Mouse (Mus musculus) heart, postnatal 36 days (tissue): ENCODE measurements around the gene Cfap97d1. TPM values are rescaled to one million over a fixed set of nuclear protein-coding genes. Genes with fewer than 3 reads are reported as not detected.
A peak's percentile ranks its signal among the peaks of the same experiment; 100 is the strongest.

ENCODE experiments used
- DNase-seq, 2 experiments: peaks; one replicate each; pipeline ENCODE4 v3.0.0; 2021 to 2022
- intact Hi-C: fragments of 180-260 bp; cut with DNase I; formaldehyde crosslinking; loops from one replicate; pipeline ENCODE4 v1.15.1; 2025
- total RNA-seq, 2 experiments: library from RNA; stranded (reverse); gene quantifications; 2 replicates each; pipeline ENCODE4 v1.2.3; 2021

Gene Cfap97d1
- not detected for total RNA-seq

- DNase-seq = peak; percentile 96
- intact Hi-C loops = loop anchor here (2.0 to 5.0 kb wide), 2 partner anchors 68 to 233 kb away; no protein-coding TSS in a partner anchor
Observed at GRCm38 (mm10) chr11:101984054-101985025, at the start of gene Cfap97d1. Gene Cfap97d1, plus strand, starts transcription at chr11:101984279.

GRCm38 (mm10) chr11:101935743-101936142, 48.3 kb upstream of the Cfap97d1 start:
- DNase-seq = no peak
- intact Hi-C loops = no loop called here

DNA sequence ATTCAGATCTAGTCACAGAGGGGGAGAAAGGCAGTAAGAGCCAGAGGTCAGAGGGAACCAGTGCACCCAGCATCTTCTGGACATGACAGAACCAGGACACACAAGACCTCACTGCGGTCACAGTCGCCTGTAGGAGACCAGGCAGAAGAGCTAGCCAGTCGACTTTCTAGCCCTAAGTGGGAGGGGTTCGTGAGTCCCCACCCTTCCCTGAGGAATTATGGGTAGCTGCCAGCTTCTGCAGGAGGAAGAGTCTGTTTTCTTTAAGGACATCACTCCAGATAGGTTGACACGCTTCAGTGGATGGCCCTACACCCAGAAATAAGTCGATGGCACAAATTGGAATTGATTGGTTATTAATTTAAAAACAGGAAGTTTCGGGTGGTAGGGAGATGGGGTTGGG, 47.7 kb upstream of the Cfap97d1 start:
- intact Hi-C loops = no loop called here
- DNase-seq = no peak

DNA sequence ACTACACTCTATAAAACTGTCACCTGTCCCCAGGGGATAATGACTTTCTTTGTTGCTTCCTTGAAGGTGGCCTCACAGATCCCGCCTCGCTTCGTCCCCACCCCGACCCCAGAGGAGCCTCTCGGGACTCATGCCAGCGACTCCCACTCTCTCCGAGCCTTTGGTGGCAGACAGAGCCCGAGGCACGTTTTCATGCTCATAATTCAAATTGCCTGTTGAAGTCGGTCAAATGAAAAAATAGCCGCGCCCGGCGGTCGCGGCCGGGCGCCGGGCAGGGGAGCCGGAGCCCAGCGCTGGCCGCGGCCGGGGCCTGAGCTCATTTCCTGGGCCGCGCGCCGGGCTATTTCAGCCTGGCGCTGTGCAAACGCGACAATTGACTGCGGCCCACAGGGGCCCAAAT, 47.0 kb upstream of the Cfap97d1 start:
- DNase-seq = peak; percentile 38 to 40
- intact Hi-C loops = no loop called here

DNA sequence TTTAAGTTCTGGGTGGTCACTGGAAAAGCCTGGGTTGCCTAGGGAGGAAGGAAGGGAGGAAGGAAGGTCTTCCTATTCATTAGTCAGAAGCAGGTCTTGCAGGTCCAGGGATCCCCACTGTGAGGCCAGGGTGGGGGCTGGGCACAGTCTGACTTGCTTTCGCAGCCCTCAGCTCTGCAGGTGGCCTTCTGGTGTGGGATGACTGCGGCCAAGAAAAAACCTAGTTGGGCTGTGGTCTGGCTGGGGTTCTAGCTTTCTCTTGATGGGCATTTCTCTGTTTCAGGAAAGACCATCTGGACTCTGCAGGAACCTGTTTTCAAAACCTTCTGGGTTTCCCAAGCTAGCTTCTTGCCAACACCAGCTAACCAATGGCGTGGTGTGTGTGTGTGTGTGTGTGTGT, 41.0 kb upstream of the Cfap97d1 start:
- no peak for DNase-seq
- intact Hi-C loops = no loop called here

DNA sequence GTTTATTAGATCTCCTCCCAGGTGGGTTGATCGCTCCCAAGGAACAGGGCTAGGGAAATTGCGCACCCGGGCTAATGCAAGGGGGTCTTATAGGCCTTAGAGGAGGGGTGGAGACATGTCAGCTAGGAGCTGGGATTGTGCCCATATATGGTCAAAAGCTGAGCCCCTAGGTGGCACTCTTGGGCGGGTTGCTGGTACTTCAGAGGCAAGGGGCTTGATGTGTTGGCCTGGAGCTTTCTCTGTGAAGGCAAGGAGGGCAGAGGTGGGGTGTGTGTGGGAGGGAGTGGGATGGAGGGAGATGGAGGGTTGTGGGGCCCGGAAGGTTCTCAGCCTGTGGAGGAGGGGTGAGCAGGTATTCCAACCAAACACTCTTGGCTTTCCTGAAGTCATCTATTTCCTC, 37.6 kb upstream of the Cfap97d1 start:
- intact Hi-C loops = no loop called here

DNA sequence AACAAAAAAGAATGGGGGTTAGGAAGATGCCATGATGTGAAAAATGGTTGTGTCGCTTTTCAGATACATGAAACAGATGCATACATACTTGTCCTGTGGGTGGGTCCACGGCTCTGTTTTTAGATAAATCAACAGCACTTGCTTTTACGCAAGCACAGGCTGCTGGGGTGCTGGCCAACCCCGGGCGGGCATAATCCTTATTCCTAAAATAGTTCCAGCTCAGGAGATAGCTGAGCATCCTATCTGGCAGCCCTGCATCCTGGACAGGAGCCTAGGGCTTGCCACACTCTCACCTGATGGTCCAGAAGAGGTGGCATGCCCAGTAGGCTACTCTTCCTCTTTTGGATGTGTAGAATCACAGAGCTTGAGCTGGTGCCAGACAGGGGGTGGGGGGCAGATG, 34.1 kb upstream of the Cfap97d1 start:
- no peak for DNase-seq
- intact Hi-C loops = loop anchor here (2.0 kb wide), 1 partner anchor 15 kb away; no protein-coding TSS in a partner anchor

More for the DNA sequence above, 37.6 kb upstream of the Cfap97d1 start:
- DNase-seq = no peak

- intact Hi-C loops = no loop called here
- DNase-seq = peak; percentile 57 to 68
Observed at GRCm38 (mm10) chr11:101952541-101953341, 31.3 kb upstream of the Cfap97d1 start.

DNA sequence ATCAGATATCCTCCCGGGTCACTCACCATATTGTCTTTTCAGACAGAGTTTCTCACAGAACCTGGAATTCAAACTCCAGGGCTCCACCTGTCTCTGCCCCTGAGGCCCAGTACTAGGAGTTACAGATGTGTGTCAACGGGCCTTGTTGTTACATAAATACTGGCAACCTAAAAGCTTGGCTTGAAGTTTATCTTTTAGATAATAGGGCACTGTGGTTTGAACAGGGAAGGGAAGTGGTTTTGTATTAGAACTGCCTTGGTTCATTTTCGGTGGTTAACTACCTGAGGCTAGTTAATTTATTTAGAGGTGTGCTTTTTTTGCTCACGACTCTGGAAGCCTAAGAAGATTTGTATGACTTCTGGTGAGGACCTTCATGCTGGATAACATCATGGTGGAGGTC, 30.6 kb upstream of the Cfap97d1 start:
- no peak for DNase-seq
- intact Hi-C loops = no loop called here

DNA sequence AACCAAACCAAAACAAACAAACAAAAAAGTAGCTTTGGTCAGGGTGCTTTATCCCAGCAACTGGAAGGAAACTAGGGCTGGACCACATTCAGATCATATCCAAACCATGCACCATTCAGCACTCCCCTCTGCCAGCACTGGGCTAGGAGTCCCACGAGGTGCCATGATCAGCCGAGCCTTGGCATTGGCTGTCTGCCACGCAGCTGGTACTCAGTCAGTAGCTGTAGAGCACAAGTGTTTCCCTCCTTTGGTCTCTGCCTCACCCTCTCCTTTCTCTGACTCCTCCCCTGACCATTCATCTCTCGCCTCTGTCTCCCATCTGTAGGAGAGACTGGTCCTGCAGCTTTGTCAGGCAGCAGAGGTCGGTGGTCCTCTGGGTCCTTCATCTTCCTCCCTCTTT, 26.6 kb upstream of the Cfap97d1 start:
- no peak for DNase-seq
- intact Hi-C loops = no loop called here

- intact Hi-C loops = no loop called here
- no peak for DNase-seq
Observed at GRCm38 (mm10) chr11:101963043-101963442, 21.0 kb upstream of the Cfap97d1 start.

DNA sequence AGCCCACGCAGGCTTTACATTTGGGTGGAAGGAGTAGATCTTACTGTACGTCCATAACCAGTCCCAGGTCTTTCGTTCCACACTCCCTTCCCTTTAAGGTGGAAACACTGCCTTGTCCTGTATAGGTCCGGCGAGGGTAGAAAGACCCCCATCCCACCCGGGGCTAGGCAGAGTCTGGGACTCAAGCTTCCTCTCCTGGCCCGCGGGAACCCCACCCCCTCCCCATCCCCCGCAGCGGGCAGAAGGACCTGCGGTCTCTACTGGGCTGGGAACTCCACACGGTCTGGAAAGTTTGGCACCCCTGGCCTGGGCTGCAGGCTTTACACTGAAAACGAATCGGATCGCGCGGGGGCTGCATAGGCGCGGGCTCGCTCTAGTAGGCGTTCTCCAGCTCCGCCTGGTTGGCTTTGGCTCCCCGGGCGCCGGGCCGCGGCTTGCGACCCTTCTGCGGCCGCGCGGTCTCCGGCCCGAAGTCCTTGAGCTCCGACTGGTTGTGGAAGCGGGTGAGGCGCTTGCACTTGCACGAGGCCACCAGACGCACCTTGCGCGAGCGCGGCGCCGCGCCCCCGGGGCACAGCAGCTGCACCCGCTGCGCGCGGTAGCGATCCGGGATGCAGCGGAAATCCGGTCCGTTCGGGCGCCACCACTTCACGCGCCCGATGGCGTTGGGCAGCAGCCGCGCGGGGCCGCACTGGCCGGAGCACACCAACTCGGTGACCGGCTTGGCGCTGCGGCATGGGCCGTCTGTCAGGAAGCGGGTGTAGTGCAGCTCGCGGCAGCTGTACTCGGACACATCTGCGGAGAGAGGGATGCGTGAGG, 20.4 kb upstream of the Cfap97d1 start:
- intact Hi-C loops = loop anchor here (2.0 kb wide), 1 partner anchor 13 kb away; no protein-coding TSS in a partner anchor
- peak in 1 of 2 experiments; percentile 51 for DNase-seq

- intact Hi-C loops = loop anchor here (2.0 kb wide), 1 partner anchor 14 kb away; no protein-coding TSS in a partner anchor
- no peak for DNase-seq
Observed at GRCm38 (mm10) chr11:101964647-101965046, 19.4 kb upstream of the Cfap97d1 start.

GRCm38 (mm10) chr11:101965553-101965952, 18.5 kb upstream of the Cfap97d1 start:
- intact Hi-C loops = loop anchor here (2.0 kb wide), 1 partner anchor 15 kb away; no protein-coding TSS in a partner anchor
- DNase-seq = no peak

DNA sequence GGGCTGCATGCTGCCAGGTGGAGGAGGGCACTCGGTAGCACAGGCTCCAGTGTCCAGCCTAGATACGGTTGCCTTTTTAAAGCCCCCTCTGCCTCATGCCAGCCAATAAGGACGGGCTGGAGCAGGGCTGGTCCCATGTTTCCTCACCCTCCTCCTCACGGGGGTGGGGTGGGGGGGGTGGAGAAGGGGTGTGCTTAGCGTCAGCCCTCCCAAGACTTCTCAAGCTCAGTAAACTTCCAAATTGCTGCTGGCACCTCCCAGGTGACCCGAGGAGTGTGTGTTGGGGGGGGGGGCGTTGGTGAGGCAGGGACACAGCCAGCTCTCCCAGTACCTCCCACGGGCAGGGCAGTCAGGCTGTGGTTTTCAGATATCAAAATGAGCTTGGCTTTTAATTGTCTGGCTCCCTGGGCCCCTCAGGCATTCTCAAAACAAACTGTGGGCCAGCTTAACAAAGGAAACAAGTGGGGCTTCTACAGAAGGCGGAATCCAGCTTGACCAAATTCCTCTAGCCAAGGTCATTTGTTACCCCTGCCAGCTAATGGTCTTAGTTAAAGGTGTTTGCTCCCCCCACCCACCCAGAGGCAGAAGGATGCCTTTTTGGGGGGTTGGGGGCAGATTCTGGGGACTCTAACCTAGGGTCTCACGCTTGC, 17.0 kb upstream of the Cfap97d1 start, which contains the start of gene Sost:
Sost (minus strand) TSS at position 51 of the 650 bp plus-strand sequence.
- intact Hi-C loops = no loop called here

GRCm38 (mm10) chr11:101968311-101968710, 15.8 kb upstream of the Cfap97d1 start:
- intact Hi-C loops = loop anchor here (2.0 kb wide), 1 partner anchor 156 kb away; no protein-coding TSS in a partner anchor
- no peak for DNase-seq

More for the DNA sequence above, 17.0 kb upstream of the Cfap97d1 start, which contains the start of gene Sost:
- no peak for DNase-seq

- intact Hi-C loops = loop anchor here (1.0 to 2.0 kb wide), 2 partner anchors 49 to 156 kb away; no protein-coding TSS in a partner anchor
- peak; percentile 83 to 86 for DNase-seq
Observed at GRCm38 (mm10) chr11:101968791-101969190, 15.3 kb upstream of the Cfap97d1 start.

DNA sequence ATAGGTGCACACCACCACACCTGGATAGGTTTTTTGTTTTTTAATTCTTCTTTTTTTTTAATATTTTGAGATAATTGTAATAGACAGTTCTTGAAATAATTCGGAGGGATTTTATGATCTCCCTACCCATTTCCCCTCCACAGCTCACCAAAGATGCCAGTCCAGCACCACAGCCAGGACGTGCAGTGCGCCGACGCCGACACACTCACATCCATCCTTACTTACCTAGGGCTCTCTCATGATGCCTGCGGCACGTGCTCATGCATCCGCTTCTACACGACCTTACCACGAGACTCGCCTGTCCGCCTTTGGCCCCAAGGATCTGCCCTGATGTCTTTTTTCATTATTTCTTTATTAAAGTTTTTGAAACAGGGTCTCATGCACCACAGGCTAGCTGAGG, 14.2 kb upstream of the Cfap97d1 start:
- intact Hi-C loops = loop anchor here (1.0 to 2.0 kb wide), 2 partner anchors 51 to 157 kb away; no protein-coding TSS in a partner anchor
- DNase-seq = no peak

GRCm38 (mm10) chr11:101971410-101971809, 12.7 kb upstream of the Cfap97d1 start:
- intact Hi-C loops = no loop called here
- DNase-seq = peak; percentile 51 to 67
